9 mouse cellular contexts compared by ENCODE assay signal in genomic region chr12:82072810-82073465, GRCm38 (mm10).
DNase-seq lines count a peak whose midpoint lies in the region; ATAC-seq and TF ChIP-seq lines count a peak whose summit lies in the region.
"Had no signal": no experiment of that assay in that cellular context is flagged by ENCODE, and none has a peak within 500 bp of the region (broad histone marks: within the 10 kb centered on the region; RNA-seq: fewer than 3 reads in every experiment).

No protein-coding gene starts in this region.

- no peak overlapping the region for H3K9ac ChIP-seq in hindbrain, postnatal 0 days (replicated peaks; ENCODE audit: low read length)
- H3K9ac ChIP-seq in hindbrain, embryonic 13.5 days = no peak overlapping the region
- H3K9ac ChIP-seq: neural tube, embryonic 12.5 days had no signal

- peak; percentile 58 for DNase-seq in hindbrain, postnatal 0 days (ENCODE audit: low spot score)
- peak; percentile 35 for DNase-seq in cerebellum, adult 8-10 months
- DNase-seq in heart, postnatal 4 days = peak; percentile 32
- peak; percentile 12 for DNase-seq in lung, postnatal 25 days (ENCODE audit: low spot score)
- DNase-seq in urinary bladder, postnatal 25 days (ENCODE audit: low spot score) = no peak
- no peak for DNase-seq in thymus, postnatal 4 days
- DNase-seq in thymus, postnatal 14 days = no peak

- H3K27me3 ChIP-seq in hindbrain, postnatal 0 days (ENCODE audit: insufficient read depth, low read length) = no peaks in the 10 kb centered on the region
- H3K27me3 ChIP-seq in hindbrain, embryonic 13.5 days = no peaks in the 10 kb centered on the region
- H3K27me3 ChIP-seq: neural tube, embryonic 12.5 days had no signal

- H3K4me1 ChIP-seq in hindbrain, postnatal 0 days (ENCODE audit: insufficient read depth, low read length) = peaks cover 4% of the 10 kb centered on the region; the same call in 1 of the 2 replicates
- 0 out of 2 replicates have a peak, but pooled peaks cover 6% of the 10 kb centered on the region for H3K4me1 ChIP-seq in hindbrain, embryonic 13.5 days (replicated peaks)
- H3K4me1 ChIP-seq: neural tube, embryonic 12.5 days had no signal

- H3K36me3 ChIP-seq in hindbrain, postnatal 0 days (ENCODE audit: insufficient read depth, low read length) = no peaks in the 10 kb centered on the region
- H3K36me3 ChIP-seq in hindbrain, embryonic 13.5 days = no peaks in the 10 kb centered on the region
- H3K36me3 ChIP-seq: neural tube, embryonic 12.5 days had no signal

- 28% methylated on average over 13 of the region's 13 CpGs for WGBS in hindbrain, postnatal 0 days
- WGBS in hindbrain, embryonic 13.5 days = 50% methylated on average over 13 of the region's 13 CpGs

- no peak overlapping the region for H3K4me2 ChIP-seq in hindbrain, postnatal 0 days (ENCODE audit: low read depth, low read length)
- no peak overlapping the region for H3K4me2 ChIP-seq in hindbrain, embryonic 13.5 days
- H3K4me2 ChIP-seq: neural tube, embryonic 12.5 days had no signal

- no peak for TF ChIP-seq CTCF in hindbrain, postnatal 0 days (IDR thresholded peaks at IDR 0.05; ENCODE audit: low read depth)

- H3K4me3 ChIP-seq in hindbrain, postnatal 0 days (ENCODE audit: low read length) = no peak overlapping the region
- no peak overlapping the region for H3K4me3 ChIP-seq in hindbrain, embryonic 13.5 days
- H3K4me3 ChIP-seq: neural tube, embryonic 12.5 days had no signal

- no peak for ATAC-seq in hindbrain, postnatal 0 days
- no peak; the same call in 1 of the 2 replicates for ATAC-seq in hindbrain, embryonic 13.5 days (ENCODE audit: low FRiP score)

- H3K9me3 ChIP-seq in hindbrain, postnatal 0 days (ENCODE audit: low read length) = no peaks in the 10 kb centered on the region
- H3K9me3 ChIP-seq in hindbrain, embryonic 13.5 days = no peaks in the 10 kb centered on the region
- H3K9me3 ChIP-seq: neural tube, embryonic 12.5 days had no signal

- no peak overlapping the region for H3K27ac ChIP-seq in hindbrain, postnatal 0 days
- no peak overlapping the region for H3K27ac ChIP-seq in hindbrain, embryonic 13.5 days
- H3K27ac ChIP-seq: neural tube, embryonic 12.5 days had no signal

Comparison
In these comparisons a context has a peak if more than half of its experiments do, and no peak if none do; other contexts are left out.
1. DNase-seq: peak in hindbrain, postnatal 0 days (single experiment), cerebellum, adult 8-10 months (single experiment), heart, postnatal 4 days (single experiment) and lung, postnatal 25 days (single experiment); none in urinary bladder, postnatal 25 days (single experiment), thymus, postnatal 4 days (single experiment) and thymus, postnatal 14 days (single experiment).